Mouse (Mus musculus) neural tube, embryonic 11.5 days (tissue): ENCODE data around the gene Slc7a10. TPM values are rescaled to one million over a fixed set of nuclear protein-coding genes. Genes with fewer than 3 reads are reported as not detected.

Experiments used
- polyA plus RNA-seq: library from polyadenylated mRNA; unstranded; fragments of >200 nt; fragmentation: Nextera tagmentation; extraction: Ambion mirVana; gene quantifications from 2 replicates; pipeline ENCODE4 v1.2.1, GENCODE M21; 2014

Slc7a10 gene
- polyA plus RNA-seq, 1 experiment from 2014 or later = 0.25 TPM

Other genes starting within 250 kb of the Slc7a10 start
- 34.8 and 37.5 TPM in 2 replicates for gene Cebpg, start 129.8 kb upstream of the Slc7a10 start, polyA plus RNA-seq
- 0.20 and 0.62 TPM in 2 replicates for gene Cebpa, start 67.1 kb upstream of the Slc7a10 start, polyA plus RNA-seq
- 18.7 and 21.6 TPM in 2 replicates for gene Lrp3, start 29.1 kb downstream of the Slc7a10 start, polyA plus RNA-seq
- 20.0 and 21.4 TPM in 2 replicates for gene Gpatch1, start 132.1 kb downstream of the Slc7a10 start, polyA plus RNA-seq
- 3.3 and 3.6 TPM in 2 replicates for gene Rhpn2, start 147.8 kb downstream of the Slc7a10 start, polyA plus RNA-seq
- gene Faap24, start 210.5 kb downstream of the Slc7a10 start, polyA plus RNA-seq = 19.9 and 22.4 TPM in 2 replicates
- gene Cep89, start 210.7 kb downstream of the Slc7a10 start, polyA plus RNA-seq = 39.3 and 40.8 TPM in 2 replicates